Mouse (Mus musculus): ENCODE results near the gene Slc22a4. TPM values are rescaled to one million over a fixed set of nuclear protein-coding genes. Genes with fewer than 3 reads are reported as not detected.
"Not testable (repeated sequence)": the region's sequence is repeated elsewhere in the genome, so short reads cannot be mapped to it uniquely, and the experiment has no call there.

The Slc22a4 gene
- total RNA-seq, 1 experiment from 2014 or later = 2.1 TPM

DNA sequence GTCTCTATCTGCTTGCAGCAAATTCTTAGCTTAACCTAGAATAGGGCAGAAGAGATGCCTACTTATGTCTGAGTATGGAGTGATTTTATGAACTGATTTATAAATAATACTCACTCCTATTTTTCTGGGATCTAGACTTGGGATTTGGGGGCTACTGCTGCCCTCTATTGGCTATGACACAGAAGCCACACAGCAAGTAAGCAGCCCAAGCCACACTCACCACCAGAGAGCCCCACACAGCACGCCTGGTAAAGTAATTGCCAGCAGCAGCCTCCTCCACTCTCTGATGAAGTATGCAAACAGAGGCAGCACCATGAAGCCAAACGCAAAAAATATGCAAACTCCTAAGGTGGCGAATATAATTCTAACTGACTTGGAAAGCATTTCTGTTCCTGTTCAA lies 68.9 kb downstream of the Slc22a4 start:
- ATAC-seq (replicated peaks; ENCODE audit: insufficient number of reproducible peaks, low FRiP score, low TSS enrichment, poor library complexity, severe bottlenecking) = no peak

DNA sequence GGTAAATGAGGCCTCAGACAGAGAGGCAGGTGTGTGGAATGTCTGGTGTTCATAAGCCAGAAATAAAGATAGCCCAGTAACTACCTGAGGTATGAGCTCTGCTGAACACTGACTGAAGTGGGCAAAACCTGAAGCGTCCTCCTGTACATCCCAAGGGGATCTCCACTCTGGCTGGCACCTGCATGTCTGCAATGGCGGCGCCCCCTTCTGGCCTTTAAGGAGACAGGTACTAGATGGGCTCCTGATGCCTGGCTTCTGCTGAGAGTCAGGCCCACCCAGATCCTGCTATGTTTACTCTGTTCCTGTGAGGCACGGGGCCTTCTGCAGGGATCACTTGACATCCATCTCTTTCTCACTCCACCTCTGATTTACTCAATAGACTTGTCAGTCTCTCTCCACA lies 69.7 kb downstream of the Slc22a4 start:
- ATAC-seq (replicated peaks; ENCODE audit: insufficient number of reproducible peaks, low FRiP score, low TSS enrichment, poor library complexity, severe bottlenecking) = not testable (repeated sequence)

DNA sequence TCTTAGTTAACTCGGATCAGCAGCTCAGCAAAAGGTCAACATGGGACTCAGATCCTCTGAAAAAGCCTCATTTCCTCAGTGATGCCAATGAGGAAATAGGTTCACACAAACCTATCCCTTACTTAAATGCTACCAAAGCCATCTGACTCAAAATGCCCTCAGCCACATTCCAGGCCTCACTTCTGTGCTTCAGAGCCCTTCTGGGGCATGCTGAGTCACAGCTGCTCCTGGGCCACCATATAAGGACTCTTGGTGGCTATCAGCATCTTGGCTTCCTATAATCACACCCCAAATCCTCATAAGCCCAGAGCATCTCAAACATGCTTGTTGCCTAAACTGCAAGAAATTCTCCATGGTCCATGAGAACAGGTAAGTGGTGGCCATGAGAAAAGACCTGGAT lies 71.3 kb downstream of the Slc22a4 start:
- no peak for ATAC-seq (replicated peaks; ENCODE audit: insufficient number of reproducible peaks, low FRiP score, low TSS enrichment, poor library complexity, severe bottlenecking)

DNA sequence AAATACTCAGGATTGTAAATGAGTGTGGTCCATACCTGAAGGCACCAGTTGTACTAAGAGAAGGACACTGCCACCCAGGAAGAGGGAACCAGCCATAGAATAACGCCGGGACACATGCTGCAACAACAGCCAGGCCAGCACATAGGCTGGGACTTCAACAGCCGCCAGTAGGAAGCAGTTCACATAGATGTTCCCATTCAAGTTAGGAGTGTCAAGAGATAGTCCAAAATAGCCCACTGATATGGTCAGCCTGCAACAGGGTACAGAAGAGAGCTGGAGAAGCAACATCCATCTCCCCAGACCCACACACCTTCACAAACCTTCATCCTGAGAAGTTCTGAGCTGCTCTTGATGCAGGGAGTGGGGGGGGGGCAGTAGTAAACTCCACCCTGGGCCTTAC lies 73.2 kb downstream of the Slc22a4 start:
- no peak for ATAC-seq (replicated peaks; ENCODE audit: insufficient number of reproducible peaks, low FRiP score, low TSS enrichment, poor library complexity, severe bottlenecking)

DNA sequence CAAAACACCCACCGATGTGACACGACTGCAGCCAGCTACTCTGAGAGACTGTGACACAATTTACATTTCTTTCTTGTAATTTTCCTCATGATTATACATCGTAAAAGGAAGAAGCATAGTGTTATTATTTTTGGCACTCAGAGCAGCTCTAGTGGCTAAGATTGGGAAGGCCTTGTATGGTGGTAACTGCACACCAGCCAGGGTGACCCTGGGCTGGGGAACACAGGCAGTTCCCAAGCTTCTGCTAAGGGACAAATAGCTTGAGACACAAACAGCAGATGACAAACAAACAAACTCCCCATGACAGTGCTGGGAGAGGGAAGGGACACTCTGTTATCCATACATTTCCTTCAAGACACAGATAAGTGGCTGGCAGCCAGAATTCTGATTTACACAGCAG lies 77.8 kb downstream of the Slc22a4 start:
- not testable (repeated sequence) for ATAC-seq (replicated peaks; ENCODE audit: insufficient number of reproducible peaks, low FRiP score, low TSS enrichment, poor library complexity, severe bottlenecking)

Other genes starting within 250 kb of the Slc22a4 start
- gene Gm12216, start 168.8 kb downstream of the Slc22a4 start, total RNA-seq (2017) = 5.5 to 14.4 TPM (median 10.2 TPM) in 3 replicates
- gene Slc22a5, start 136.4 kb downstream of the Slc22a4 start, total RNA-seq (2017) = 5.3 to 12.8 TPM (median 8.5 TPM) in 3 replicates
- gene Slc22a21, start 47.8 kb downstream of the Slc22a4 start, total RNA-seq (2017) = 1.5 to 3.7 TPM (median 3.6 TPM) in 3 replicates
- gene Pdlim4, start 40.9 kb upstream of the Slc22a4 start, total RNA-seq (2017) = 0.29 to 1.6 TPM in 2 of 3 replicates, not detected in the other
- not detected in 3 replicates for gene P4ha2, start 72.0 kb upstream of the Slc22a4 start, total RNA-seq (2017)
- gene Csf2, start 221.6 kb upstream of the Slc22a4 start, total RNA-seq (2017) = 1.4 to 2.0 TPM in 2 of 3 replicates, not detected in the other
- not detected in 3 replicates for gene Il3, start 239.2 kb upstream of the Slc22a4 start, total RNA-seq (2017)